Mouse (Mus musculus) 3T3-L1 (cell line): ENCODE measurements around the gene Nipsnap3a.

Experiments used
- DNase-seq: peaks from one replicate; pipeline ENCODE4 v3.0.0-alpha.2; 2015; ENCODE audit warnings: low read depth, low spot score

Gene Nipsnap3a

DNA sequence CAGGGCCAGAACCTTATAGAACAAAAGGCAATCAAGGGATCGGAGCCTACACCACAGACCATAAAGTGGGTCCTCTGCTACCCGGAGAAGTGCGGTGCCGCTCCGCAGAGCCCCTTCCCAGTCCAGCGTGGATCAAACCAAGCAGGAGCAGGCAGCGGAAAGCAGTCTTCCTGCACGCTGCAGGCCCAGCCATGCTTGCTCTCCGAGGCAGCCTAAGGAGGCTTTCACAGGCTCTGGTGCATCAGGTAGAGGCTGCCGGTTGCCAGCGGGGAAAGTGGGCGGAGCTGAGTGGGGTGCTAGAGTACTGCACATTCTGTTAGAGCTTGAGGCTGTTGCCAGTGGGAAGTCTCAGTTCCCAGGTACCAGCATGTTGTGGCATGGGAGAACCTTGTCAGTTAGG is at the start of gene Nipsnap3a:
TSS of gene Nipsnap3a (plus strand) at position 25 of the 400 bp plus-strand sequence.
- DNase-seq: no peak

DNA sequence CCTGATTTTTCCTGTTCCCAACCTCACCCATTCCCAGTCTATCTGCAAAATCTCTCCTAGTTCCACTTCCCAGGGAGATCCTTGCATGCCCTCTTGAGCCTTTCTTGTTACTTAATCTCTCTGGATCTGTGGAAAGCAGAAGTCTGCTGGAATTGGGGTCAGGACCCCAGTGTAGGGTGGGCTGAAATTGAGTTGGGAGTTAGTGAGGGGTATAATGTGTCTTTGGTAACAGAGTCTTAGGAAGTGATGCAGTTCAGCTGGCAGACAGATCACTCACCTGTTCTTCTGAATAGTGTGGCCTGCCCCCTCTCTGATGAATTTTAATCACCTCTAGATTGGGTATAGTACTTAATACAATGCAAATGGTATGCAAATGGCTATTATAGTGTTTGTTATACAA is 42.4 kb upstream of the Nipsnap3a start:
- DNase-seq: no peak

- DNase-seq: no peak
Measured at GRCm38 (mm10) chr4:52949005-52949404, 40.1 kb upstream of the Nipsnap3a start.

- peak; percentile 19 for DNase-seq
Measured at GRCm38 (mm10) chr4:52958693-52959092, 30.4 kb upstream of the Nipsnap3a start.

DNA sequence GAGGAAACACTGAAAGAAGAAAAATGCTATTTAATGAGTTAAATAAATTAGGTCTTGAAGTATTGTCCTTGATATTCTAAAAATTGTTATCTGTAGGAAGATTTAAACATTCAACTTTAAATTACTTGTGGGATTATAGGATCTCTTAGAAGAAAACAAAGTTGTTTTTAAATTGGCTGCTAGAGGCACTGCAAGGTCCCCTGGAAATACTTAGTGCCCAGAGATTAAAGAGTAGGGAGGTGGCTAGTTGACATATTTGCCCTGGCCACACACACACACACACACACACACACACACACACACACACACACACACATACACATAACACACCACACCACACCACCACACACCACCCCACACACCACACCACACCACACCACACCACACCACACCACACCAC is 24.8 kb upstream of the Nipsnap3a start, which contains the start of gene Olfr270:
TSS of gene Olfr270 (plus strand) at position 301 of the 400 bp plus-strand sequence.
- DNase-seq: no peak

- peak; percentile 45 for DNase-seq
Measured at GRCm38 (mm10) chr4:52985216-52985615, 3.9 kb upstream of the Nipsnap3a start.

- no peak for DNase-seq
Measured at GRCm38 (mm10) chr4:52986266-52986665, 2.8 kb upstream of the Nipsnap3a start.

DNA sequence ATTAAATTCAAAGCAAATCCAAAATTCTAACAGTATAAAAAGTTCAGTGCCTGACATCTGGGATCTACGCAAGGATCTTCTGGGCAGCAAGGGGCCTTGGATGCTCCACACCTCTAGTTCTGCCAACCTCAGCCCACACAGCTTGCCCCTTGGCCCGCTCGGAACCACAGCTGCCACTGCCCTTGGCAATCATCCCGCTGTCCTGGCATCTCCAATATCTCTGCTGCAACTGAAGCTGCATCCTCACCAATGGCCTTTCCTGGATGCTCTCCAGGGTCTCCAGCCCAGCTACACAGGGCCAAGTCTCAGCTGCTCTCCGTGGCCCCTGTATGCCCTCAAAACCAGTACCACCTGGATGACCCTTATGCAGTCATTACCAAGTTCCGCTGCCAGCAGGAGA is 10.4 kb downstream of the Nipsnap3a start:
- no peak for DNase-seq

DNA sequence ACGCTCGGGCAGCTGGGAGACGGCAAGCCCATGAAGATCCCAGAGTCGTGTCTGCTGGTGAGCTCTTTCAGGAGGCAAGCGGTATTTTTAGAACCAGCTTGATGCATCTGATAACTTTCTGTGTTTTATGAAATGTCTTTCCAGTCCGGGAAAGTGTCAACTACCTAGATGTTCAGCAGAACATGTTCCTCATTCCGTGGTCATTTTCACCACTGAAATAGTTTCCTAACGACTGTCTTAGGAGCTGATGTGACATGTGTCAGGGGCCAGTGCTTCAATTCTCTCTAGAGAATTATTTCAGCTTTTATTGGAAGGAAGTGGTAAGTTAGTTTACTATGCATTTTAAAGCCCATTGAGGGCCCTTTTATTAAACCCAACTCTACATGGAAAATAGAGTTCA is 11.1 kb downstream of the Nipsnap3a start:
- DNase-seq: no peak

DNA sequence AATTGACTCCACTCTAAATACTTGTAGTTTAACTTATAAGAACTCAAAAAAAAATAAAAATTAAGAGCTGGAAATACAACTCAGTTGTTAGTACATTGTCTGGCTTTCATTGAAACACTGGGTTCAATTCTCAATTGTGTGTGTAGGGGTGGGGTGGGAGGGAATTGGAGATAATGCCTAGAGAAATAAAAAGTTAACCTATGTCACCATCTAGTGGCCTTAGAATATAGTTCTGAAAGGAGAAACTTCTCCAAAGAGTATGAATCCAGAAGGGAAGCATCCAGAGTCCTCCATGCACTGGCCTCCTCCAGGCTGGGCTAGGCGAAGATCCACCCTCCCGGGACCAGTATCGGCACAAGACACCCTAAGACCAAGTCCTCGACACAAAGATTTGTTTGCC is 20.1 kb downstream of the Nipsnap3a start:
- DNase-seq: peak; percentile 51

DNA sequence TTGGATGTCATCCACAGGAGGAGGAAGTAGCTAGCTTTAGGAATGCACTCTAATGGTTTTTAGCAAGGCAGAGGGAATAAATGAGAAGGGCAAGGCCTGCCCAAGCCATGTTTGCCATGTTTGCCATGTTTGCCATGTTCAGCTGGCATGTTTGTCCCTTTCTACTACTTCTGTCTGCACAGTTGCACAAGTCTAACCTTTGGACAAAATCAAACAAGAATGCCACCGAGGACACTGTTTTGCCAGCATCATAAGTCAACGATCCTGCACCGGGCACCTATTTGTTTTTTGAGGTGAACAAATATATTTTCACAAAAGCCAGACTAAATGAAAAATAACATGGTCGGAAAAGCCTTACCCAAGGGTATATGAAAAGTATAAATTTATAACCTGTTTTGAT is 20.8 kb downstream of the Nipsnap3a start:
- DNase-seq: no peak

DNA sequence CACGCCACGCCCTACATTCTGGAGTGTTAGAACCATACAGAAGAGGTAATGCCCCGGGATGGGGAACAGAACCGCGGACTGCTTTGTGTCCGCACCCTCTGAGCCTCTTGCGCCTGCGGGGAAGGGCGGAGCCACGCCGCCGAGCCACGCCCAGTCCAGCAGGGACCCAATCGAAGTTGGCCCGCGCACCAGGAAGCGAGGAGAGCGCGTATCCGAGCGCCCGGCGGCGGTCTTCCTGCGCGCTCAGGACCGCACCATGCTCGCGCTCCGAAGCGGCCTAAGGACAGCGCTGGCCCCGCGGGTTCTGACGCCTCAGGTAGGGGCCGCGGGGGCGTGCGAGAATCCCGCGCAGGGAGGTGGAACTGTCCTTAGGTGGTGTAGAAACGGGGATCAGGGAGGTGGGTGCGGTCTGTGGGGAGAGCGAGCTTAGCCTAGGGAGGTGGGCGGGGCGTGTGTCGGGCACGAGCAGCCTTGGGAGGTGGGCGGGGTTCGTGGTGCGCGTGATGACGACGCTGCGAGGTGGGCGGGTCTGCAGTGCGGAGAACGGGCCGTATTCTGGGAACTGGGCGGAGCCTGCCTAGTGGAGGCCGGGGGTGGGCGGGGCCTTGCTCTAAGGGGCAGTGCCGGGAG is 22.8 kb downstream of the Nipsnap3a start, which contains the start of gene Nipsnap3b:
TSS of gene Nipsnap3b (plus strand) at position 149 of the 630 bp plus-strand sequence.
- peak; percentile 94 for DNase-seq

GRCm38 (mm10) chr4:53014421-53014820 is 25.3 kb downstream of the Nipsnap3a start:
- no peak for DNase-seq

- no peak for DNase-seq
Measured at GRCm38 (mm10) chr4:53015024-53015423, 26.0 kb downstream of the Nipsnap3a start.

GRCm38 (mm10) chr4:53018392-53018791 is 29.3 kb downstream of the Nipsnap3a start:
- no peak for DNase-seq

DNA sequence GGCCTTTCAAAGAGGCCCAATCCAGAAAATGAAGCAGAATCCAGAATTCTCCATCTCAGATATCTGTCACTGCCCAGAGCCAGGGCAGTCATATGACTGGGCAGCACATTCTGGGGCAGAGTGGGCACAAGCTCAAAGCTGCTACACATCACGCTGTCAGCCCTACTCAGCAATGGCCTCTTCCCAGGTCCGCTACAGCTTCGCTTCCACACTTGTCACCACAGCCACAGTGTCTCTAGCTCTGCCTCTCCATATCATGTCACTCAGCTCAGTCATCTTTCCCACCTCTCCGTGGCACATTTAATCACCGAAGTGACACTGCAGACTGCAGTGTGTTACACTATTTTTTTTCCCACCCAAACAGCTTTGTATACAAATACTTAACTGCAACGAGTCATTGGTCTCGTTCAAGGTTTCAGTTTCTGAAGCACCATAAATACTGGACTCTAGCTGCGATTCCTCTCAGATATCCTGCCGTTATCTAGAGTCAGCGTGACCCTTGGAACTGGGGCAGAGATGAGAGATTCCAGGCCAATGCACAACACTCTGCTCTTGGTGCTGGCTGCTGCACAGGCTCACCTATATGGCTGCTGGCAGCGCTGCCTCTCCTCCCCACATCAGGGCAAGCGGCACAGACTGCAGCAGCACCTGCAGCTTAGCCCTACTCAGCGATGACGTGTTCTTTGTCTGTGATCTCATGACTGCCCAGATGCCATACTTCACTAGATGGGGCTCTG is 34.3 kb downstream of the Nipsnap3a start:
- DNase-seq: no peak

GRCm38 (mm10) chr4:53024397-53024796 is 35.3 kb downstream of the Nipsnap3a start:
- no peak for DNase-seq

DNA sequence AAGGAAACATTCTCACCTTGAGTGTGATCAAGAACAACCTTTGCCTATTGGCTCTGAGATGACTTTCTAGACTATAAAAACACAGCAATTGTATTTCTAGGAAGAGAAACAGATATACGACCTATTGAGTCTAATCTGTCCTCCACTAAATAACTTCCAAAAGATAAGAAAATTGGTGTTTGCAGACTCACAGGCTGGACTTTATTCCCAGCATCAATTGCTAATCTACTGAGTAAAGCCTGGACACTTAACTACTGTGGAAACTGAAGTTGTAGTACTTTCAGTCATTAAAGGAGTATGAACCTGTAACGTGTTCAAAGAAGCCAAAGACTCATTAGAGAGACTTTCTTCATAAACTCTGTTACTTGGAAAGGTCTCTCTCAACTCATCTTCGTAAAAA is 38.7 kb downstream of the Nipsnap3a start:
- no peak for DNase-seq

DNA sequence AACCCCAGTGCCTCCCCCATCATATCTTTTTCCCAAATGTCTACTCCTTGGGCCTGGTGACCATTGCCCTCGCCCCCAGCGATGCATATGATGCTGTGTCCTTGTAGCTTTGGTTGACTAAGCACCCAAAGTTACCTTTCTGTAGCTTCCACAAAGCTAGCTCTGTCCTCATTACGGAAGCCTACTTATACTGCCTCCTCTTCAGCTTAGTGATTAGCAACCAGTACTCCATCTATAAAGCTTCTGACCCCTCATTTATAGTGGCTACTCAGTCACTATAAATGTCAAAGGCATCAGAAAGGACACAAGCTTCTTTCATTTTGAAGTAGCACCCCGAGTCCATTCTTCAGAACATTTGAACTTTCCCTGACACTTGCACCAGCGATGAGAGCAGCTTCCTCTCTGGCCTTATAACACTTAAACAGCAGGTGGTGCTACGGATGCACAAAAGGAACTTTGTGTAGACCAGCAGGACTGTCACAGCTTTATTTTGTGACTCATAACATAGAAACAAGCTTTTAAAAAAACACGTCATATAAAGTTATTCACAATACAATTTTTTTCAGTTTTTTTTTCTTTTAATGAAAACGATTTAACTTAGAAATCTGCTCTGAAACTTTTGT is 41.4 kb downstream of the Nipsnap3a start:
- DNase-seq: peak; percentile 74

DNA sequence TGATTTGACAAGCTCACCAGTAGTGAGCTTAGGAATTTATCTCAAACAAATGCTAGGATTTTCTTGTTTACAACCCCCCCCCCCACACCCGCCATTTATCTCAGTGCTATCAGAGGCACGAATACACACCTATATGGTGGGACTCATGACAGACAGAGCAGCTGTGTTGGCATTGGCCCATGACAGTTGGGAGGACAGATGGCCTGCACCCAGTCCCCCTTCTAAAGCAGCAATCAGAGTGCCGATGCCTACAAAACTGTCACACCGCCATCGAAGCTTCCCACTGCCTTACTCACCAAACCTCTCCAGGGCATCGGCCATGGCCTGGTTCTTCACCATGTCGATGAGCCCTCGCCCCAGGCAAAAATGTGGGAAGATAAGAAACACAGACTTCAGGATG is 54.7 kb downstream of the Nipsnap3a start:
- DNase-seq: no peak

DNA sequence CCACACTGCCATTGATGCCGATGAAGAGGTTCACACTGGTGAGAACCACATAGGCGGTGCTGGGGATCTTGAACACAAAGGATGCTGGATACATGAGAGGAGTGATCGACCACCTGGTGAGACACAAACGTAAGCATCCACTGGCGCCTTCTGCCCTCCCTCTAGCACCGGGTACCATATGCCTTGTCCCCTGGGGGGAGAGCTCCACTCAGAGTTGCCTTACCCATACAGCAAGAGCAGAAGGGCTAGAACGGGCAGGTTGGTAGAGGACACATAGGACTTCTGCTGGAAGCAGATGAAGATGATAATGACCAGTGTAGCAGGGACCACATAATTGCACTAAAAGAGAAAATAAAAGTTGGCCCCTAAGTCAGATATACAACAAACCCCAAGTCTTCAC is 56.7 kb downstream of the Nipsnap3a start:
- DNase-seq: no peak

- no peak for DNase-seq
Measured at GRCm38 (mm10) chr4:53046238-53047022, 57.4 kb downstream of the Nipsnap3a start.
